Mouse (Mus musculus) right cerebral cortex, adult 2 months (tissue): ENCODE measurements around the gene Dhrs1.
A peak's percentile ranks its signal among the peaks of the same experiment; 100 is the strongest.

Source experiments
- DNase-seq, 2 experiments: peaks; one replicate each; pipeline ENCODE4 v3.0.0; 2021 to 2022; ENCODE audit warnings: low spot score in 2 of 2

Dhrs1 gene

DNA sequence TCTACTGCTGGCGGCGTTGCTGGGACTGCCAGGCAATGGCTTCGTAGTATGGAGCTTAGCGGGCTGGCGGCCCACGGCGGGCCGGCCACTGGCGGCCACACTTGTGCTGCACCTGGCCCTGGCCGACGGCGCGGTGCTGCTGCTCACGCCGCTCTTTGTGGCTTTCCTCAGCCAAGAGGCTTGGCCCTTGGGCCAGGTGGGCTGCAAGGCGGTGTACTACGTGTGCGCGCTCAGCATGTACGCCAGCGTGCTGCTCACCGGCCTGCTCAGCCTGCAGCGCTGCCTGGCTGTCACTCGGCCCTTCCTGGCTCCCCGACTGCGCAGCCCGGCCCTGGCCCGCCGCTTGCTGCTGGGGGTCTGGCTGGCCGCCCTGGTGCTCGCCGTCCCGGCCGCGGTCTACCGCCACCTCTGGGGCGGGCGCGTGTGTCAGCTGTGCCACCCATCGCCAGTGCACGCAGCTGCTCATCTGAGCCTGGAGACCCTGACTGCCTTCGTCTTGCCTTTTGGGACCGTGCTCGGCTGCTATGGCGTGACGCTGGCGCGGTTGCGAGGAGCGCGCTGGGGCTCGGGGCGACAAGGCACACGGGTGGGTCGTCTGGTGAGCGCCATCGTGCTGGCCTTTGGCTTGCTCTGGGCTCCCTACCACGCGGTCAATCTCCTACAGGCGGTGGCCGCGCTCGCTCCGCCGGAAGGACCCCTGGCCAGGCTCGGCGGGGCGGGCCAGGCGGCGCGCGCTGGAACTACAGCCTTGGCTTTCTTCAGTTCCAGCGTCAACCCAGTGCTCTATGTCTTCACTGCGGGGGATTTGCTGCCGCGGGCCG, 16.7 kb upstream of the Dhrs1 start:
- peak in 1 of 2 experiments; percentile 52 for DNase-seq

DNA sequence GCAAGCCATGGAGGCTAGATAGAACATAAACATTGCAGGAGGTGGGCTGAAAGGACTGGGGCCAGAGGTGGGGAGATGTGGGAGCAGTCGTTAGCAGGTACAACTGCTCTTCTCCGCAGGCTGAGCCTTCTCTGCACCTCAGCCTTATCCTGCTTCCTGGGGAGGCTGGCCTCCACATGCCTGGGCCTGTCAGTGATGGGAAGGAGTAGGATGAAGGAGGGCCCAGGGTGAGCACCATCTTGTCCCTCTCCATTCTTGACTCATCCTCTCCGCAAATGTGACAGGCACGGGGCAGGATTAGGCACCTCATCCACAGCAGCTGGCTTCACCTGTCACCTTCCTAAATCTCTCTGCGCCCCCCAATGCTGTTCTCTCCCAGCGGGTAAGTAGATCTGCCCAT, 15.7 kb upstream of the Dhrs1 start, which contains the start of gene Ltb4r2:
Gene Ltb4r2 (plus strand): TSS at position 266 of the 400 bp plus-strand sequence.
- DNase-seq = no peak

DNA sequence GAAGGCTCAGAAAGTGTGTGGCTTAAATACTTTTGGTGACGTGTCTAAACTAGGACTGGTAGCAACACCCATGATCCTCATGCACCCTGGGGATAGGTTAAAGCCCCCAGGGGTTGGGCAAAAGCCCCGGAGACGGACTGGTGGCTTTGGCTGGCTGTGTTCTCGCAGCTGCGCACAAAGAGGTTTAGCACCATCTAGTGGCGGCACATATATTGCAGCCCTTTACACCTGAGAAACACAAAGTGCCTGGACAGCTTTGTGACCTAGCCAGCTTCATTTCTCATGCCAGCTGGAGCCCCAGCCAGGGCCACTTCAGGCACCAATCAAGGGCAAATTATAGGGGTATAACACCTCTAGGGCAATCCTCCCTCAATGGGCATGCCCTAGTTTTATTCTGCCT, 14.7 kb upstream of the Dhrs1 start:
- DNase-seq = peak; percentile 90 to 93

DNA sequence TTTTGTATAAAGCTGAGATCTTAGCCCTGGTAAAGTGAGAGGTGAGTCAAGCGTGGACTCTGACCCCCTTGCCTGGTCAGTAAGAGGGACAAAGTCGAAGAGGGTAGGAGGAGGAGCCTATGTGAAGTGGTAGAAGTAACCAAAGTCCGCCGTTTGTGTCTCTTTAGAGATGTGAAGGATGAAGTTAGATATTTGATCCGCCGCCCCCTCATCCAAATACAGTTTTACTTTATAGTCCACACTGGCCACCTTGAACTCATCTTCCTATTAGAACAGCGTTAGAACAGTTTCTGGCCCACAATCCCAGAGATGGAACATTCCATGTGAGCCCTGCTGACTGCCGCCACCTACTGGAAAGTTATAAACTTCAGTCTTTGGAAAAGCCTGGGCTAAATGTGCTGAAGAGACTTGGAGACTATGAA, 12.9 kb upstream of the Dhrs1 start, which contains the start of gene Cideb:
Gene Cideb (minus strand): TSS at position 96 of the 422 bp plus-strand sequence.
- peak in 1 of 2 experiments; percentile 52 for DNase-seq

DNA sequence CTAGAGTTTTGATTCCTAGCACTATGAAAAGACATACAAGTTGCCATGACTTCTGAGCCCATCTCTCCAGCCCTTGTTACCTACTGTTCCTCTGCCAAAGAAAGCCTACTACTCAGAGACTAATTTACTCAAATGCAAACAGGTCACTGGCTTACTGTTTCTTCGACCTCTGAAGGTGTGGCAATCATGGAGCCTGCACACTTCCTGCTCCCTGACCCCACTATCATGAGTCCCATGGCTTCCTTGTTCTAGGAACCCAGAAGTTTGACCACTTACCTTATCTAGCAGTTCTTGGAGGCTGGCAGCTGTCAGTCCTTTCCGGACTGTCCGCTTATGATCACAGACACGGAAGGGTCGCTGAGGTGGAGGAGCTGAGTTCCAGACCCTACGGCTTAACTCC, 12.1 kb upstream of the Dhrs1 start:
- no peak for DNase-seq

DNA sequence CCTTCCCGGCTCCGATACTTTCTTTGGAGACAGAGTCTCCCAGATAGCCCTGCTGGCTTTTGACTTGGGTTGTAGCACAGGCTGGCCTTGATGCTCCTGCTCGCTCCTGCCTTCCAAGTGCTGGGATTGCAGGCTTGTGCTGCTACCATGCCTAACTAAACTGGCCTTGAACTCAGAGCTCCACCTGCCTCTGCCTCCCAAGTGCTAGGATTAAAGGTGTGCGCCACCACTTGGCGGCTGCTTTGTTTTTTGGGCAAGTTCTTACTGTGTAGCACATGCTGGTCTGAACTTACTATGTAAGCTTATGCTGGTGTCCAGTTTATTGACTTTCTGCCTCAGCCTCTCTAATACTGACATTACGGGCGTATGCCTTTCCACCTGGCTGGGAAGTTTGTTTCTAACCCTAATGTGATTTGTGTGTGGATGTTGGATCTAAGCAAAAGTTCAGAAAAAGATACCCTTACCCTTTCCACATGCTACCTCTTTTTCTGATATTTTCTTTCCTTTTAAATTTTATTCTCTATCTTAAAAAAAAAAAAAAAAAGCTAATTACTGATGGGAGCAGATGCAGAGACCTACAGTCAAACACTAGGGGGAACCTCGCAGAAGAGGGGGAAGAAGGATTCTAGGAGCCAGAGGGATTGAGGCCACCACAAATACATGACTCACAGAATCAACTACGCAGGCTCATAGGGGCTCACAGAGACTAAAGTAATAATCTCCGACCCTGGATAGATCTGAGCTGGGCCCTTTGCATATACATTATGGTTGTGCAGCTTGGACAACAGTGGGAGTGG, 1.8 kb upstream of the Dhrs1 start:
- DNase-seq = no peak

DNA sequence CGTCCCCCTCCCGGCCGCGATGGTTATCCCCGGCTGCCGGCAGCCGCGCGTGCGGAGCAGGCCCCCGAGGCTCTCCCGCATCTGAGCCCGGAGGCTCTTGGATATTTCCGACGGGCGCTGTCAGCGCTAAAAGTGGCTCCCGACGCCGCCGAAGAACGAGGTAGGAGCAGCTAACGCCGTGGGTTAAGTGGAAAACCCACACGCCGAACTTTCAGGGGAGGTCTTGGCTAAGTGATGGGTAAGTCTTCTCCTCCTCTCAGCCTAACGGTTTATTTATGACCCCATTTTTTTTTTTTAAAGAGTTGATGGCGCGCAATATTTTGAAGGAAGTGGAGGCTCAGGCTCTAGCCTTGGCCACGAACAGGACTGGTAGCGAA, 359 bp upstream of the Dhrs1 start:
- DNase-seq = no peak

DNA sequence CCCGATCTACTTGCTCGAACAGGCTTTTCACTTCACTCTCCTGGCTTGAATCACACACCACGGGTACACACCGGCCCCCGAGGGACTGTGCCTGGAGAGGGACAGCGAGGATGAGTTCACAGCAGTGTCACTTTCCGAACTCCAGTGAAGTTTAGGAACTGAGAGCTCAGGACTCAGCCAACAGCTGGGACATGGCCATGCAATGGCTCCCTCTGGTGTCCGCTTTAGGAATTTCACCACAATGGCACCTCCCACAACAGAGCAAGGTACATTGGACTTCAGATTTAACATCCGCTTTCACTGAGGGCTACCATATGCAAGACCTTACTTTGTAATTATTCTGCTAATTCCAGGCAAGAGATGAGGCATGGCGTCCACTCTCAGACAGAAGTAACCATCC, 1.8 kb downstream of the Dhrs1 start:
- peak; percentile 87 to 91 for DNase-seq

DNA sequence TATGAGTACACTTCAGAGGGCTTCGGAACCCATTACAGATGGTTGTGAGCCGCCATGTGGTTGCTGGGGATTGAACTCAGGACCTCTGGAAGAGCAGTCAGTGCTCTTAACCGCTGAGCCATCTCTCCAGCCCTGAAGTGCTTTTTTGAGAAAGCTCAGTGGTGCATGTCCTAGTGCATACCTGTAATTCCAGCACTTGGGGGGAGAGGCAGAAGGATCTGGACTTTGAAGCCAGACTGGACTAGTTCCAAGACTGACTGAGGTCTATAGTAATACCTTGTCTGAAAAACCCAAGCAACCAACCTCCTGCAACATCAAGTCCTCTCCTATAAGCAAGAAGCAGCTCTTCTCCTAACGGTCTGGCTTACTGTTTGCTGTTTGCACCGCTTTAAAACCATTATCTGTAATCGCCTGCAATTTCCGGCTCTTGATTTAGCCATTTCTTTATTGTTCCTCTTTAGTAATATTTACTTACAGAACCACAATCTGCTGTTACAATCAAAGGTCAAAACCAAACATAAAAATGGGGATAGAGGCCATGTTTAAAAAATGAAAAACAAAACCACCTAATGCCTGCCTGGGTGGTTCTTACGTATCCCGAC, 8.3 kb downstream of the Dhrs1 start:
- no peak for DNase-seq

DNA sequence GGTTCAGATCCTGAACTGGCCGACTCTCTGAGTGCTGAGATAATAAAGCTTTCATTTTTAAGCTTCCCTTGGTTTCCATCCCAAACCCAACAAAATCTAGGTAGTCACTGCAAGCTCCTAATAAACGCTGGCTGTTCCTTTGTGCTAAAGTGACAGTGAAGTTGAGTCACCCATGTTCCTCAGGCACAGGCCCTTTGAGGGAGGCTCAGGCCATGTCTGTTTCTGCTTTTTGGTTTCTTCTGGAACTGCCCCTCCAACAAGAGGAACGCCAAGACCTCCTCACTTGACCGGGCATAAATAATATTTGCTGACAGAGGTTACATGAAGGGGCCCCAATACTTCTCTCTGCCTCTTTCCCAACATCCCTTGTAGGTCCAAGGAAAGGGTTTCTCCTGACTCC, 9.7 kb downstream of the Dhrs1 start:
- DNase-seq = no peak

DNA sequence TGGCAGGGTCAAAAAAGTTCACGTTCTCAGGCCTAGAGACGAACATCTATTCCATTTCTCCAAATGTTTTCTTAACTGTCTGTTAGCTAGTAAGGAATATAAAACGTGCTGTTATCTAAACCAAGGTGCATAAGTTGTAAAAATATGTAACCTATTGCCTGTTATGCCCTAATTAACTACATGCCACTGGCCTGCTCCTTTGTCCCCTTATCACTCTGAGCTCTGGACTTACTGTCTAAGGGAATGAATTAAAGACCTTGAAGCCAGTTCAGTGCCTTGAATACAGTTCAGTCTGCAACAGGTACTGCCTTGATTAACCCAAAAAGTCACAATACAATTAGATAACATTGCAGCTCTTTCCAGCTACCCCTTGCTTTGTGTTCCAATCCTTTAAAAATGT, 10.2 kb downstream of the Dhrs1 start:
- DNase-seq = no peak

DNA sequence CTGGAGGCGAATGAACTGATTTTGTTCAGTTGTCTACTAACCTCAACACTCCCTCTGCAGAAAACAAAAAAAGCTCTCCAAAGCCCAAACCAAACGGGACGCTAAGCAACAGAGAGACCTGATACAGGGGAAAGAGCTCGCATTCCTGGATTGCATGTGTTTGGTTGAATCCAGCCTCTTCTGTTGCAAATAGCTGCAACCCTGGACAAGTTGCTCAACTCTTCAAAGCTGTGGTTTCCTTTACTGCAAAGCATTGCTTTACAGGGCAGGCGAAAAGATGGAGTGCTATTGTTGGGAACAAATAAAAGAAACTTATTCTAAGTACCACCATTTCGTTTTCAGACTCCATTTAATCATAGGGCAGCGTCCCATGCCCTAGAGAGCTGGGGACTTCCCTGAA, 10.6 kb downstream of the Dhrs1 start:
- no peak for DNase-seq

DNA sequence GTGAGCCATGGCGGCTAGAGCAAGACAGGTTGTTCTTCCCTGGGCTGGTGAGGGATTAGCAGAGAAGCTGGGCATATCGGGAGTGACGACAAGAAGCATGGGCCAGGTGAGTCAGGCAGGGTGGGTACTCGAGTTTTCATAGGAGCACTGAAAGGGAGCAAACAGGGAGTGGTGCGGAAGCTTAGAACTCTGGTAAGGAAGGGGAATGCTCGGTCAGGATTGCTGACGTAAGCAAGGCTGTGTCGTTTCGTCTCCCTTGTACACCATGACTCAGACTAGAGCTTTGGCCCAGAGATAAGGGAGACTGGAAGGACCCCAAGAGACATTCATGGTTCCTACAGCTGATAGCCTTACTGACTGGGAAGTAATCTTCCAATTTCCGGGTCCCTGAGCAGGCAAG, 11.6 kb downstream of the Dhrs1 start:
- DNase-seq = no peak

DNA sequence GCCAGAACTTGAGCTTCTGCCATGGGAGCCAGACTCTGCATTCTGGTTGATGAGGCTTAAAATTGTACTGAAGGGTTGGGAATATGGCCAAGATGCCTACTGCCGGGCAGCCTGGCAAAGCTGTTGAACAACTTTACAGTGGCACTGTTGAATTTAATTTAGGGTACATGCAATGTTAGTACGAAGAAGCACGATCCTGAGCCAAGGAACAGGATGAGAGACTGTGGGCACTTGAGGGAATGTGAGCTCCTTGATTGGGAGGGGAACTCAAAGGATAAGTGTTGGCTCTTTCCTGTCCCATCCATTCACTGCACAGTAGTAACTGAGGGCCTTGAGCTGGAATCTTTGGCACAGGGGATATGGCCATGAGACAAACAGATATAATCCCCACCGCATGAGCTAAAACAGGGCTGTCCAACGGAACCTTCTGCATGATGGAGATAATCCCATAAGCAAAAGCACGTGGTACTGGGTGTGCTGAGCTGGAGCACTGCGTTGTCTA, 14.9 kb downstream of the Dhrs1 start:
- peak; percentile 27 to 29 for DNase-seq

DNA sequence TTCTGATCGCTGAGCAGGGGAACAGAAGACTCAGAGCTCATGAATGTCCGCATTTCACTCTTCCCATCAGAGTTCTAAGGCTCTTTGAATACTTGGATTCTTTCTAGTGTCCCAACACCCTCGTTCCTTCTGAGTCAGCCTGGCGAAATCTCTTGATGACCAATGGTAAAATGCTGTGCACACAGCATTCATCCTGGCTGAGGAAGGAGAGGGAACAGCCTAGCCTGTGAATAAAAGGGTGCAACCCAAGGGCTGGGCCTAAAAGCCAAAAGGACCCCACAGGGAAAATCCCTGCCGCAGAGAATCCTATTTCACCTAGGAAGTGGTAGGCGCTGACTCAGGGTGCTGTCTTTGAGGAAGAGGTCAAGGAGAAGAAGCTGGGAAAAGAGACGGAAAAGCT, 15.4 kb downstream of the Dhrs1 start:
- no peak for DNase-seq

DNA sequence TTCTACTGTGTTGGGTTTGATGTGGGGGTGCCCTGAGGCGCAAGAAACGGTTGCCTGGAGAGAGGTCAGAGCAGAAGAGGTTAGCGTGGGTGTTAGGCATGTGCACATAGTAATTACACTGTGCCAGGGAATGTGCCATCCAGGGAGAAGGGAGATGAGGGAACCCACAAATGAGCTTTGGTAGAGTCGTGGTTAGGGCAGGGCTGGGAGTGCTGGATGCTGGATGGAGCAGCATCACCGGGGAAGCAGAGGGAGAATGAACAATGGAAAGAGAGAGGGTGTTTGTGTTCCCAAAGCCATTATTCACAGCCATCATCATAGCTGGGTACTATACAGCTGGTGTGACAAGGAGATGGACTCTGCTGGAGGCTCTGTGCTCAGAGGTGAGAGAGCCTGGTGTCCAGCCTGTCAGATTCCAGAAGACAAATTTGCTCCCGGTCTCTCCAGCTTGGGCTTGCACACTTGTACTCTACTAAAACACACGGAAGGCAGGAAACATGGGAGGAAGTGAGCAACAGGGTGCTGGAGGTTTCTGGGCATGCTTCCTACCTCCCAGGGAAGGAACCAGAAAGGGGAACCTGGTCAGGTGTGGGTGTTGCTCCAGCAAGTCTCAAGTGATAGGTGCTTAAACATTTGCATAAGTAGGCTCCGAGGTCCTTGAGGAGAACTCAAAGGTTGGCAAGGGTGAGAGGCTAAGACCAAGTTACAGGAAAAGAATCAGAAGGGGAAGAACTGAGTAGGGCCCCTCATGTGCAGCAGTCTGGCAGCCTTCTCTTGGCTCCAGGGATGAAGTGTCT, 17.4 kb downstream of the Dhrs1 start:
- DNase-seq = no peak

DNA sequence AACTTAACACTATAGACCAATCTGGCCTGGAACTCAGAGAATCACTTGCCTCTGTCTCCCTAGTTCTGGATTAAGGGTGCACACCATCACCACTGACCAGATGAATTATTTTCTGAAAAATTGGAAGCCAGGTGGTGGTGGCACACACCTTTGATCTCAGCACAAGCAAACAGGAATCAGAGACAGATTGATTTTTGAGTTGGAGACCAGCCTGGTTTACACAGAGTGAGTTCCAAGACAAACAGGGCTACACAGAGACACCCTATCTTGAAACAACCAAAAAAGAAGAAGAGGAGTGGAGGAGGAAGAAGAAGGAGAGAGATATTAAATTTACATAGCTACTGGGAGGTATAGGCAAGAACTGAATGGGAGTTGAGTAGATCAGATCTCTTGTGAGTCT, 19.2 kb downstream of the Dhrs1 start:
- no peak for DNase-seq

DNA sequence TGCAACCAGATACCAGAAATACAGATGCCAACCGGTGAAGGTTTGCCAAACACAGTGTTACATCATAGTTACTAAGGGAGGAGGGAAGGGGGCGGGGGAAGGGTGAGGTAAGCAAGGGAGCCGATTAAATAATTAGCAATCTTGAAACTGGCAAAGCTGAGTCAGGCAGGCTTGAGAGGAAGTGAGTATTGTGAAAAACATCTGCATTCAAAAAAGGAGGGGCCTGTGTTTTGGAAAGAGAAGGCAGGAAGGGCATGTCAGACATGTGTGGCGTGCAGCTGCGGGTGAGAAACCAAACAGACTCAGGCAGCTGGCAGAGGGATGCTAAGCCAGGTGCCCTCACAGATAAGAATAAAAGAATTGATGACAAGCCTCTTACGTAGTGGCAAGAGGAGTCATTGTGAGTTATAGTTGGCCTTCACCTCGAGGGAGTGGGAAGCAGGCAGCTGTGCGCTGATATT, 21.0 kb downstream of the Dhrs1 start:
- DNase-seq = no peak

DNA sequence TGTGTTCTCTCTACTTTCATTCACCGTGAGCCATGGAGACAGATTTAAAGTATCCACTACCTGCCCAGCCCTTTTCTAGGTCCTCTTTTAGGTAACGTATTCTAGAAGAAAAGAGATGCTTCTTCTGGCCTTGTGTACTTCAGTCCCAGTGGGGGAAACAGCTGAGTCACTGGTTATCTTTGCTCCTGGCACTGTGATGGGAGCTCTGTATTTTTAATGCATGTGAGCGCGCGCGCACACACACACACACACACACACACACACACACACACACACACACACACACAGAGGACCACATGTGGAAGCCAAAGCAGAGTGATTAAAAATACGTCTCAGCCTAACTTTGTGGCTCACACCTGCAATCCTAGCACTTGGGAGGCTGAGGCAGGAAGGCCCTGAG, 22.1 kb downstream of the Dhrs1 start:
- no peak for DNase-seq

DNA sequence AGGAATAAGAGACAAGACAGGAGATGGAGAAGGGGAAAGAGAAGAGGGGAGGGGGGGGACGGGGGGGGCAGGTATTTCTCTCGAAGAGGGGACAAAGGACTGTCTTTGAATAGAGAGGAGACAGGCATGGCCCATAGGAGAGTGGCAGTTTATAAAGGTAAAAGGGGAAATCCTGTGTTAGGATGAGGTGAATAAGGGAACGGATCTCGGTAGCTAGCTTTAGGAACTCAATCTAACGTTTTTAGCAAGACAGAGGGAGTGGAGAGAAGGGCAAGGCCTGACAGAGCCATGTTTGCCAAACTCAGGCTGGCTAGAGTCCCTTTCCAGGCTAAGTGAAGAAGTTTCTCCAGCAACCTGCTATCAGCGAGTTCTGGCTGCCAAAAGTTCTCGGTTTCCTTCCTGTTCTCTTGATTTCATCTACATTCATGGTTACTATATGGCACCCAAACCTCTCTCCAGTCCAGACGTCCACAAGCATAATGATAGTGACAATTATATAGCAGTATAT, 23.0 kb downstream of the Dhrs1 start:
- no peak for DNase-seq
